Mouse (Mus musculus) left cerebral cortex, postnatal 36 days (tissue): ENCODE data around the gene Ranbp3. TPM values are rescaled to one million over a fixed set of nuclear protein-coding genes. Genes with fewer than 3 reads are reported as not detected.
A peak's percentile ranks its signal among the peaks of the same experiment; 100 is the strongest.

ENCODE experiments used
- DNase-seq, 2 experiments: peaks; one replicate each; pipeline ENCODE4 v3.0.0; 2021 to 2022; ENCODE audit warnings: low spot score in 2 of 2, mixed read lengths in 1 of 2
- intact Hi-C: fragments of 180-260 bp; cut with DNase I; formaldehyde crosslinking; loops from one replicate; pipeline ENCODE4 v1.15.1; 2025
- total RNA-seq, 2 experiments: library from RNA; stranded (reverse); gene quantifications; 2 replicates each; pipeline ENCODE4 v1.2.3; 2021

Ranbp3 gene
- total RNA-seq, 2 experiments from 2014 or later: 96.3 to 99.5 TPM

DNA sequence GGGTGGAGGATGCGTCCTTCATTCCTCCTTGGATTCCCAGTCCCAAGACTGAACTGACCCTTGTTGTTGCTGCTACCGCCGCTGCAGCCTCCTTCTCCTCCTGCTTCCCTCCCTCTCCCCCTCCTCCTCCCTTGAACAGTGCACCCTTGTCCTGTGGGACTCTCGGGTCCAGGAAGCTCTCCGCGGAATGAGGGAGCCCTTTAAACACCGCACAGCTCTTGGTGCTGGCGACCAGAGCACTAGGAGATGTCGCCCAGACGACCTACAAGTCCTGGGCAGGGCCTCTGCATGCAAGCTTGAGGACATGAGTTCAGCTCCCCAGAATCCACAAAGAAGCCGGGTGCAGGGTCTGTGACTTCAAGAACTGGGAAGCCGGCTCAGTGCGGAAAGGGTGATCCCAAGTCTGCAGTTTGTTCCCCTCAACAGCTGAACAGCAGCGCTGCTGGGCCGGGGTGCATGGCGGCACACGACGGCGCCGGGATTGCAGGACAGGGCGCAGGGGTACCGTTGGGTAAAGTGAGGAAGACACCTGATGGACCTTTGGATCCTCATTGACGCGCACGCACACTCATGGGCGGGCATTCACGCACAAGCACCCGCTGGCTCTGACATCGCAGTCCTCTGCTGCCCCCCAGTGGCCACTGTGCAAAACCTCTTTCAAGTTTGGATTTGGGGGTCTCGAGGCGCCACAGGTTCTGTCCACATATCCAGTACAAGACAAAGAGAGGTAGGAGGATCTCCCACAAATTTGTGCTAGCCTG, 4.5 kb upstream of the Ranbp3 start:
- DNase-seq: peak; percentile 77 to 82
- intact Hi-C loops: loop anchor here (2.0 to 5.0 kb wide), 2 partner anchors 41 to 56 kb away; partner anchors contain the start of genes Catsperd, Lonp1 and Rpl36

DNA sequence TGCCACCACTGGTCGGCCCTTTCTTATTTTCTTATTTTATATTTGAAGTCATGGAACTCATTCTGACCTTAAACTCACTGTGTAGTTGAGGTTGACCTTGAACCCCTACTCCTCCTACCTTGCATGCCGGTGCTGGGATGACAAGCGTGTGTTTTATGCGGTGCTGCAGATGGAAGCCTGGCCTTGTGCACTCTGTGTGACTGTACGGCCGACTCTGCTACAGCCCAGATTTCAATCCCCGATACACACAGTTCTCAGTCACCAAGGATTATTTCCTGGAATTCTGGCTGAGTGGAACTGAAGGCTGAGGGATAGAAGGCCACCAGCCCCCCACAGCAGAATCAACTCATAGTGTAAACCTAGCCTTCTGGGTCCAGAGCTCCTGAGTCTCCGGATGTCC, 3.3 kb upstream of the Ranbp3 start:
- DNase-seq: no peak
- intact Hi-C loops: loop anchor here (2.0 to 5.0 kb wide), 3 partner anchors 42 to 93 kb away; partner anchors contain the start of genes Catsperd, Dus3l, Lonp1 and Rpl36

DNA sequence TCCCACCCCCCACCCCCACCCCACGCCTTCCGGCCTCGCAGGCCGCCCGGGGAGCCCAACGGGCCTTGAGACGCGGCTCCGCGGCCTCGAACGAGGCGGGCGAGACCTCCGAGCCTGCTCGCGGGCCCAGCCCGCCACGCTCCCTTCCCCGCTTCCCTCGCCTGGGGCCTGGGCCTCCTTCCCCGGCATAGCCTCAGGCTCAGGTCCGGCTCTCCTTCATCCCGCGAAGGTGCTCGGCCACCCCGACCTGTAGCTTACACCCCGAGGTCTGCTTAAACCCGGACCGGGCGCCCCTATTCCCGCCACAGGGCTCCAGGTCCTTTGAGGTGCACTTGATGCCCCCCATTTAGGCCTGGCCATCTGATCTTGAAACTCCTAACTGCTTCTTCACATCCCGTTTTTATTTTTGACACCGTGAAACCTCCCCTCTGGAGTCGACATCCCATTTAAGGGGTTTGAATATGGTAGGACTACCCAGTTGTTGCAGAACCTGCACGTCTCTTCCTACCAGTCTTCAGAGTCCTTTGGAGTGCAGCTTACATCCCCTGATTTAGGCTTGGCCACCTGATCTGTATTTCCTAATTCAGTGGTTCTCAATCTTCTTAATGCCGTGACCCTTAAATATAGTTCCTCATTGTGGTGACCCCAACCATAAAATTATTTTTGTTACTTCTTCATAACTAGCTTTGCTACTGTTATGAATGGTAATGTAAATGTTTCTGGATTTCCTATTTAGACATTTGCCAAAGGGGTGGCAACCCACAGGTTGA, 738 bp downstream of the Ranbp3 start:
- no peak for DNase-seq
- intact Hi-C loops: loop anchor here (2.0 to 5.0 kb wide), 2 partner anchors 88 to 89 kb away; partner anchors contain the start of genes Dus3l, Safb and Safb2

DNA sequence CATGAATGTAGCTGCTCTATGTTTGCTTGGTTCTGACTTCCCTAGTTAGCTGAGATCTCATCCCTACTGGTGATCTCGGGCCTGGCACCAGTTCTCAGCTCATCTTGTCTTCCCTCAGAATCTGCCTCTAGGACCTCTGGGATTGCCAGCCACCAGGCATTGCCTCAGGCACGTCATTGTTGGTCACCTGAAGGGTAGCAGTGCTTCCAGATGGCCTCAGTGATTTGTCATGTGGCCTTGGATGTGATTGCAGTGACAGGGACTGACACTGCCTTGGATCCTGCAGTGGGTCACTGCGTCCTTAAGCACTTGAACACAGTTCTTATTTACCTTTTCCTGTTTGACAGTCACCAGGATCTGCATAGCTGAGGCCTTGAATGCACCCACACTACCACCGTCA, 8.7 kb downstream of the Ranbp3 start:
- DNase-seq: no peak
- intact Hi-C loops: no loop called here

DNA sequence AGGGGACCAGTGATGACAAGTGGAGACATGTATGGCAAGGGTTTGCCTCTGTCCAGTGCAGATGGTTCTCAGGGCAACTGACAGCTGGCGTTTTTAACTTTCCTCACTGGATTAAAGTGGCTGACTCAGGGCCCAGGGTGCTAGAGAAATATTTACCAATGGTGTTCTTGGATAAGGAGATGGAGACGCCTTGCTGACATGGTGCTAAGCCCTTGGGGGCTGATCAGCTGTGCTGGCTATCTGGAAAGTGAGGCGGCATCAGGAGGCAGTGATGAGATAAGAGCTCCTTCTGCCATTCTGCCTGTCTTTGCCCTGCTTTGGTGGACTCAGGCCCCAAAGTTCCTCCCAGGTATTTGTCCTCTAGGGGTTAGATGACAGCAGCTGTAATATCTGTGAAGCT, 9.8 kb downstream of the Ranbp3 start:
- no peak for DNase-seq
- intact Hi-C loops: no loop called here

DNA sequence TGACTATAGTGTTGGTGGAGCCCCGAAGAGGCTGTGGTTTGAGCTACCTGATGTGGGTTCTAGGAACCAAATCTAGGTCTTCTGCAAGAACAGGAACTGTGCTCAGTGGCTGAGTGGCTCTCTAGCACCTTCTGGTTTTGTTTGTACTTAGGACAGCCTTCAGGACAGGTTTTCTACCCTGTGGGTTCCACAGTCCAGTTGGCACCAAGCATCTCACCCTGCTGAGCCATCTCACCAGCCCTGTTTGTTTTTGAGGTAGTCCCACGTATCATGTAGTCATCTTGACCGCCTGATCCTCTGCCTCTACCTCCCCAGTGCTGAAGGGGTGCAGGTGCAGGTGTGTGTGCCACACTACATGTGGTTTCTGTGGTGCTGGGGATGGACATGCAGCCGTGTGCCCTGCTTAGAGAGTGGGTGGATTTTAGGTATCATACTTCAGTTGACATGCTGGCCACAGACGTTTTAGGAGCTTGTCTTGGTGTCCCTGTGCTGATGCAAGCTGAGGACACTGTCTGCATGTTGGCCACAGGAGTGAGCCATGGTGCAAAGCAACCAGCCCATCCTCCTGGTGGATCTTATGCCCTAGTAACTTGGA, 10.5 kb downstream of the Ranbp3 start:
- no peak for DNase-seq
- intact Hi-C loops: no loop called here

DNA sequence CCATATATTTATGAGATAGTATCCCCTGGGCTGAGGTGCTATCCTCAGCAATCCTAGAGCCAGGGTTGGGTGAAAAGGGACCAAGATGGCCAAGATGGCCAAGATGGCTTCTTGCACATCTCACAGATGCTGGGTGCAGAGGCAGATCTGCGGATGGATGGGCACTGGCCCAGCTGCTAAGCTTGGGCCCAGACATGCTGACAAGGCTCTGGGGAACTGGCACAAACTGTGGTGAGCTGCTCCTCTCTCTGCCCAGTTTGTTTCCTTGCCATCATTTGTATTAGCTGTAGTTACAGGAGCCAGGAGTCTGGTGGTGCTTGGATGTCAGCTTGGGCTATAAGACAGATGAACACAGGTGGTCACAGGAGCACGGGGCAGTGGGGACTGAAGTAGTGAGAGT, 11.6 kb downstream of the Ranbp3 start:
- intact Hi-C loops: no loop called here
- no peak for DNase-seq

DNA sequence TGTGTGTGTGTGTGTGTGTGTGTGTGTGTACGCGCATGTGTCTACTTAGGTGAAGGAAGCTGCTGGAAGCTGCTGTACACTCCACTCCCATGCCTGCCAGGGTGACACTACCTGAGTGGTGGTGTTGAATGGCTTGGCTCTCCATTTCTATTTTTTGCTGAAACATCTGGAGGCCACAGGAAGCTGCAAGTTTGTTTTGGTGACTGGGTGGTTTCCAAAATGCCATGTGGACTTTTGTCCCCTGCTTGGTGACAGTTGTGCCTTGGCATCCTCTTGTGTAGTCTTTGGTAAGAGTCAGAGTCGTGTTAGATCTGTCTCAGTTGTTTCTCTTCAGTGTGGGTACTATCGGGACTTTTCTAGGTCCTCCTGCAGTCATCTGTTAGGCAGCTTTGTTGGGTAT, 13.7 kb downstream of the Ranbp3 start:
- intact Hi-C loops: no loop called here

DNA sequence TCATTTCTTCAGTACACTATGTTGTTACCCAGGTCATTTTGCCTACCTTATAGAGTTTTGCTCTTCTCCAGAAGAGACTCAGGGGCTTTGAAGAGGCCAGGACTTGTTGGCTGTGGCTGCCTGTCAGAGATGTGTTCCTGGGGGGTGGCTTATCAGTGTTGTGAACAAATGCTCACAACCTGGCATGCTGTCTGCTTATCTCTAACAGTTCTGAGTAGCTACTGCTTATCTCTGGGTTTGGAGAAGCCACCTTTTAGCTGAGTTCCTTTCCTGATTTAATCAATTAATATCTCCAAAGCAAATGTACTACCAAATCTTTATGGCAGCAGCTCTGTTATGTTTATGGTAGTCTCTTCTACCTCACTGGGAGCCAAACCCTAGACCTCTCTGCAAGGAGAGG, 15.0 kb downstream of the Ranbp3 start:
- intact Hi-C loops: no loop called here
- no peak for DNase-seq

More for the DNA sequence above, 13.7 kb downstream of the Ranbp3 start:
- no peak for DNase-seq

DNA sequence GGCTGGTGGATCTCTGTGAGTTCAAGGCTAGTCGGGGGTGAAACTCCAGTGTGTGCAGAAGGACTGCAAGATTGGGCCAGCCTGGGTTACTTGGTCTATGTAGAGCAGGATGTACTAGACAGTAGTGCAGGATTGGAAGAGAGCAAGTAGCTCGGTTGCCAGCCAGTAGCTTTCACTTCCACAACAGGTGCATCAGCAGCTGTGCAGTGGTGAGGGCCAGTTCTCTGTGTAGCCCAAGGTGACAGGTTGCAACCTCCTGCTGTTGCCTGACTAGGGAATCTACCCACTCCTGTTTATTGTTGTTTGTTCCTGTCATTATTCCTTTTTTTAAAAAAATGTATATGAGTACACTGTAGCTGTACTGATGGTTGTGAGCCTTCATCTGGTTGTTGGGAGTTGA, 15.6 kb downstream of the Ranbp3 start:
- intact Hi-C loops: no loop called here
- DNase-seq: no peak

DNA sequence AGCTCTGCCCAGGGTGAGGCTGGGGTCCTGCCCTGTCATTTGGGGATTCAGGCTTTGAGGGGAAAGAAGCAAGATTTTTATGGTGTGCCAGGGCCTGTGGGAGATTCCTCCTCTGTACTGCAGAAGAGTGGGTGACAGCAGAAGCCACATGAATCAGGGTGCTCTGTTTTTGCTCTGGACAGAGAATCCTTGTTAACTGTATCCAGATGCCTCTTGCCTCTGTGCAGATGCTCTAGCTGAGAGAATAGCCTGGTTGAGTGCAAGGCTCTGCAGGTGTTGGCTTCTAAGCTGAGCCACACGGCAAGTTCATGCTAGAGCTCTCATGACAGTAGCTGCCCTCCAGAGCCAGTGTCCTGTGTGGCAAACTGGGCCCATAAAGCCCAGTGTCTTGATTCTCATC, 20.3 kb downstream of the Ranbp3 start:
- no peak for DNase-seq
- intact Hi-C loops: no loop called here

DNA sequence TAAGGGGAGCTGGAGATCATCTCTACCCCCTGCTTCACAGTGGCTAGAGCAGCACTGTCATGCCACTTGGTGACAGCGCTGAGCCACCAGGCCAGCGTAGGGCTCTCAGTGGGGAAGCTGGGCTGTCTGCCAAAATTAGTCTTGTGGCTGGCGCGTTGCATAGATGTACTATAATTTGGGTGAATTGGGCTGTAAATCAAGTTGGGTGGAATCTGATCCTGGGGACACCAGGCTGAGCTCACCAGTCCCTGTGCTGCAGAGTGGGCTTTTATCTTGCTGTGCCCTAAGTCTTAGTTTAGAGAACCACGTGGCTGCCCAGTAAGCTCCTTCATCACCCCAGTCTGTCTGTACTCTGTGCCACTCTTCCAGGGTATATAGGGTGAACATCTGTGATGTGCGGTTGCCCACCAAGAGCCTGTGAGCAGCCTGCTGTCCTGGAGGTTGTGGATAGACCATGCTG, 20.8 kb downstream of the Ranbp3 start:
- DNase-seq: peak; percentile 41 to 63
- intact Hi-C loops: no loop called here

DNA sequence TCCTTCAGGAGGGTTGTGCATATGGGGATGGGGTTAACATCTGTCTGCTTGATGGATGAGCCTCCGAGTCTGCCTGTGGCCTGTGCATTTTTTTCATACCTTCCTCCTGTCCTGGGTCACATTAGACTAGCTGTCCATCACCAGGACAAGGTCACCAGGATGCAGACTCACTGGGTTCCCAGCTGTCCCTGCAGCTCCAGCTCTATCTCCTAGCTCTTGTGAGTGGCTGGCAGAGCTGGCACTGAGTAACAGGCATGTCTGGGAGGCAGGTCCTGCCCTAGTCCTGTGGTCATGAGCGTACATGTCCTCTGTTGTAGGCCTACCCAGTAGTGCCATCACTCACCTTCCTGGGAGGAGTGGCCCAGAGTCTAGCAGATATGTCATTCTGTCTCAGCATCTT, 27.4 kb downstream of the Ranbp3 start:
- intact Hi-C loops: no loop called here
- DNase-seq: no peak

DNA sequence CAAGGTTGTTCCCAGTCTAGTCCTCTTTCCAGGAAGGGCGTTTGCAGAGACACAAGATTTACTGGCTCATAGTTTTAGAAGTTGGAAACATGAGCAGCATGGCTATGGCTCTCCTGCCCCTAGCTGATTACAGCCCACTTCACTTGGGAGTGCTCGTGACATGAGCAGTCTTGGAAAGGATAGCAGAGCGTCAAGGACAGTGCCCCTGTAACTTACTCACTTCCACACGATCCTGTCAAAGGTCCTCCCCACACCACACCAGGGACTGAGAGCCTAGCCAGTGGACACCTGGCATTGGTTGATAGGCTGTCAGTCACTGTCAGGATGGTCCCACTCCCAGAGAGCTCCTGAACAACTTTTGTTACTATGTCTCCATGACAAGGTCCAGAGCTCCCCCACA, 29.9 kb downstream of the Ranbp3 start:
- intact Hi-C loops: no loop called here
- DNase-seq: no peak

DNA sequence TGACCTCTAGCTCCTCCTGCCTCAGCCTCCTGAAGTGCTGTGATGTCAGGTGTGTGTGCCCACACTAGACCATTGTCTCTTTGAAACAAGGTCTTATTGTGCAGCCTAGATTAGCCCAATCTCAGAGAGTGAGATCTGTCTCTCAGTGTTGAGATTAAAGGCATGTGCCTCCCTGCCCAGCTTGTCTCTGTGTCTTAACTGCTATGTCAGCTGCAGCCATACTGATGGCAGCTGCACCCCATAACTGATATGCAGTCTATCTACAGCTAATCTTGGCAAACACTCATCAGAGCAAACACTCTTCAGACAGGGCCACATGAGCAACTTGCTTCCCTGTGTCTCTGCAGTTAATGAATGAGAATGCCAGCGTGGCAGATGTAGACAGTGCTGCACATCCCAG, 33.4 kb downstream of the Ranbp3 start:
- intact Hi-C loops: no loop called here
- no peak for DNase-seq

DNA sequence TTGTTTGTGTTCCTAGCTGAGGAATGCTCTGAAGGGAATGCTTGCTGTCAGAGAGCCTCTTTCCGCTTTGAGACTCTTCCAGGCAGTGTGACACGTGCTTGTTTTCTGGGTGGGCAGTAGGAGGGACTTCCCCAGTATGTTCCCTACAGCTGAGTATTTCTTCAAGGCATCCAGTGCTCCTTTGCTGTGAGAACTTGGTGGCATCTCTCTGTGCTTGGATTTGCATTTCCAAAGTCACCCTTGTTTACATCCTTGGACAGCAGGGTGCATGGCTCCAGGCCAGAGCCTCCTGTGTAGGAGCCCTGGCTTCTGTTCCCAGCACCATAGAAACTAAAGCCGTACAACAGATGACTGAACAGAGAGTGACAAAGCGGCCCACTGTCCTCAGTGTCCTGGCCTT, 35.6 kb downstream of the Ranbp3 start:
- intact Hi-C loops: no loop called here
- no peak for DNase-seq

DNA sequence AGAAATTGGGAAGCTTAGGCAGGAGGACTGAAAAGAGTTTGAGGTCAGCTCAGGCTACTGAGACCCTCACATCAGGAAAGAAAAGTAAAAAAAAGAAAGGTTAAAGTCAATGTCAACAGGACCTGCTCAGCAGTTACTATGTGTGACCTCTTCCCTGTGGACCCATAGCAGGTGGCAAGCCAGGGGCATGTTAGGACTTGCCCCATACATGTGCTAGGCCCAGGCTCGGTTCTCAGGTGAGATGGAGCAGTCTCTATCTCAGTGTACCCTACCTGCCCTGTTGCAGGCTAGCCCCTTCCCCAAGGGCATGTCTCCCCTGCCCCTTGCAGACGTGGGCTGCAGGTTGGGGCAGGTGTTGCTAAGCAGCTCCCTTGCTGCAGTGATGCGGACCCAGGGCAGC, 36.6 kb downstream of the Ranbp3 start:
- intact Hi-C loops: no loop called here
- DNase-seq: no peak

DNA sequence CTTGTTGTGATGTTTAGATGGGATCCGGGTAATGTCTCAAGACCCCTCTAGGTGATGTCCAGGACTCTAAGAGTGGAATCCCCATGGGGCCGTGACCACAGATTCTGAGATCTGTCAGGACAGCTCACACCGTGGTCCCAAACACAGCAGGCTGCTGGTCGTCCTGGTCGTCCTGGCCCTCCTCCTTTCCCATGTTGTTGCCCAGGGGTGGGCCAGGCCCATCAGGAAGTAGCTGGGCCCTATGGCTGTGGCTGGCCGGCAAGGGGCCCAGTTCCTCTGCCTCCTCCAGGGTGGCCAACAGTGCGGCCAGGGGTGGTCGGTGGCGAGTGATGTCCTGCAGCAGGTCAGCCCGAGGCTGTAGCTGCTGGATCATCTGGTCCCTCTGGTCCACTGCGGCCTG, 42.3 kb downstream of the Ranbp3 start:
- intact Hi-C loops: loop anchor here (5.0 kb wide), 1 partner anchor 42 kb away; the partner anchor contains the start of gene Nrtn
- DNase-seq: no peak

DNA sequence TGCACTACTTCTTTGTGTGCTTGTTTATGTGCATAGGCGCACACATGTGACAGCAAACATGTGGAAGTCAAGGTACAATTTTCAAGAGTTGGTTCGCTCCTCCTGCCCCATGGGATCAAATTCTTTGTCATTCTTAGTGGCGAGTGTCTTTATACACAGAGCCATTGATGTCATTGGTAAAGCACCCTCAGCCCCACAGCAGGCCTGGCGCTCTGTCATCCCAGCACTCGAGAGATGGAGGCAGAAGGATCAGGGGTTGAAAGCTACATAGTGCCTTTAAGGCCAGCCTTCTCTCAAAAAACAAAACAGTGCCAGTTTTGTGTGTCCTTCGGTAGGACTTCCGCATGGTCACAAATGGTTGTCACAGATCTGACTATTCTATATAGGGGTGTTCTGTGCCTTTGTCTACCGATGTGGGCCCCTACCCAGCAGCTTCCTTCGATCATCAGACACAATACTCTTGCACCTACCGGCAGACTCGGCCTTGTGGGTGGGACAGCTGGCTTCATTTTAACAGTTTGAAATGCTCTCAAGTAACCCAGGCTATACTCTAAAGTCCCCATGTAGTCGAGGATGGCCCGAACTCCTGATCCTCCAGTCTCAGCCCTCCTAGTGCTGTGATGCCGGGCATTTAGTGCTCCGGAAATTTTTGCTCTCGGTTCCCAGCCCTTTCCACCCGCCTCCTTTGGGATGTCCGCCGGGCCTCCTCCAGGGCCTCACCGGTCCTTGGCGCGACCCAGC, 43.0 kb downstream of the Ranbp3 start:
- DNase-seq: peak in 1 of 2 experiments; percentile 39
- intact Hi-C loops: loop anchor here (5.0 kb wide), 1 partner anchor 41 kb away; the partner anchor contains the start of gene Nrtn
